Mouse (Mus musculus) liver, embryonic 12.5 days (tissue): ENCODE results near the gene Proser3. TPM values are rescaled to one million over a fixed set of nuclear protein-coding genes. Genes with fewer than 3 reads are reported as not detected.

ENCODE experiments used
- ATAC-seq: fragments of 200-750 bp; cut with Nextera tagmentation; 2 replicates; pipeline ENCODE4 v1.8.0; 2017; ENCODE audit warnings: moderate number of reproducible peaks, mild to moderate bottlenecking, moderate library complexity
- H3K27ac ChIP-seq: fragments of 300-500 bp; sonication (generic); 2 replicates; pipeline ENCODE4 v1.5.1; 2016; ENCODE audit warnings: mild to moderate bottlenecking
- H3K27me3 ChIP-seq: fragments of 300-500 bp; sonication (generic); replicated peaks from 2 replicates; pipeline ENCODE4 v1.6.1; 2016; ENCODE audit warnings: mild to moderate bottlenecking, moderate library complexity
- H3K36me3 ChIP-seq: fragments of 300-500 bp; sonication (generic); 2 replicates; pipeline ENCODE4 v1.6.1; 2016; ENCODE audit warnings: mild to moderate bottlenecking, moderate library complexity
- H3K4me1 ChIP-seq: fragments of 300-500 bp; sonication (generic); 2 replicates; pipeline ENCODE4 v1.6.1; 2016
- H3K4me2 ChIP-seq: fragments of 300-500 bp; sonication (generic); 2 replicates; pipeline ENCODE4 v1.6.1; 2016; ENCODE audit warnings: mild to moderate bottlenecking, moderate library complexity
- H3K4me3 ChIP-seq: fragments of 300-500 bp; sonication (generic); 2 replicates; pipeline ENCODE4 v1.5.1; 2016; ENCODE audit warnings: mild to moderate bottlenecking, moderate library complexity
- H3K9ac ChIP-seq: fragments of 300-500 bp; sonication (generic); 2 replicates; pipeline ENCODE4 v1.6.1; 2016; ENCODE audit warnings: mild to moderate bottlenecking, moderate library complexity
- H3K9me3 ChIP-seq: fragments of 300-500 bp; sonication (generic); replicated peaks from 2 replicates; pipeline ENCODE4 v1.6.1; 2016; ENCODE audit warnings: mild to moderate bottlenecking, moderate library complexity
- WGBS: fragments of 180-500 bp; shearing (Covaris S2); methylation state at CpG from one replicate; pipeline ENCODE4 v1.1.7; 2016; ENCODE audit not compliant: insufficient replicate concordance; 5-methylcytosine and 5-hydroxymethylcytosine counted together
- polyA plus RNA-seq: library from polyadenylated mRNA; unstranded; fragments of >200 nt; fragmentation: Nextera tagmentation; extraction: Ambion mirVana; gene quantifications from 2 replicates; pipeline ENCODE4 v1.2.1, GENCODE M21; 2016

Gene Proser3
- polyA plus RNA-seq, 1 experiment from 2014 or later = 5.6 TPM

DNA sequence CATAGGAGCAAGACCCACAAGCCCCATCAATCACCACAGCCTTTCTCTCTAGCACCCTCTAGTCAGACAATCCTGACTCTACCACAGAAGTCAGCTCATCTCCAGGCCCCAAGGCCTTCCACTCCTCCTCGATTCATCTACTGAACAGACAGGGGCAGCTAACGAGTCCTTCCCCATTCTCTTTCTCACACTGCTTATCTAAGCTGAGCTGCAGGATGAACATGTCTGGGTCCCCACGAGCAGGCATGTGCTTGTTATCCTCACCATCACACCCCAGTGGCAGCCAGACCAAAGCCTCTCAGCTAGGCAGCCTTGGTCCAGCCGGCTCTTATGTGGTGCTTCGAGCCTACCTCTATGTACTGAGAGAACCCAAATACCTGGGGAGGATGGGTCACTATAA, 20.3 kb upstream of the Proser3 start:
- no peak overlapping the region for H3K9ac ChIP-seq
- 0 out of 2 replicates have a peak, but pooled peaks have one; percentile 36 for ATAC-seq
- peaks cover 20% of the 10 kb centered on the region for H3K4me1 ChIP-seq
- no peaks in the 10 kb centered on the region for H3K9me3 ChIP-seq
- 0 out of 2 replicates have a peak overlapping the region, but pooled peaks have one; percentile 43 for H3K27ac ChIP-seq
- no peaks in the 10 kb centered on the region for H3K27me3 ChIP-seq
- WGBS = 59% methylated on average over 5 of the region's 5 CpGs
- H3K4me3 ChIP-seq = no peak overlapping the region
- H3K4me2 ChIP-seq = no peak overlapping the region
- peaks cover 98% of the 10 kb centered on the region for H3K36me3 ChIP-seq

DNA sequence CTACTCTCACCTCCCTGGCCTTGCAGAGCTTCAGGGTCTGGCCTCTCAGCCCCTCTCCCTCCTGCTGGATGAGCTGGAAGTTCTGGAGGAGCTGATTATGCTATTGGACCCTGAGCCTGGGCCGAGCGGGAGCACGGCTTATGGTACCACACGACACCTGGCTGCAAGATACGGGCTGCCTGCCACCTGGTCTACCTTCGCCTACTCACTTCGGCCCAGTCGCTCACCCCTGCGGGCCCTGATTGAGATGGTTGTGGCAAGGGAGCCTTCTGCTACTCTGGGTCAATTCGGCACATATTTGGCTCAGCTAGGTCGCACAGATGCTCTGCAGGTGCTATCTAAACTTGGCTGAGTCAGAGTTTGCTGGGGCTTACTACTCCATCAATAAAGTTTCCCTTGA, 15.5 kb upstream of the Proser3 start:
- no peak for ATAC-seq
- Histone ChIP-seq H3K27ac (no peak overlapping the region), H3K4me2 (no peak overlapping the region), H3K9me3 (no peaks in the 10 kb centered on the region), H3K36me3 (peaks cover 82% of the 10 kb centered on the region), H3K27me3 (no peaks in the 10 kb centered on the region), H3K4me3 (no peak overlapping the region), H3K9ac (no peak overlapping the region), H3K4me1 (peaks cover 21% of the 10 kb centered on the region)
- WGBS = 87% methylated on average over 11 of the region's 11 CpGs

GRCm38 (mm10) chr7:30566033-30566432, 13.9 kb upstream of the Proser3 start:
- Histone ChIP-seq H3K4me2 (no peak overlapping the region), H3K27me3 (no peaks in the 10 kb centered on the region), H3K9ac (no peak overlapping the region), H3K4me1 (peaks cover 23% of the 10 kb centered on the region), H3K4me3 (no peak overlapping the region), H3K9me3 (no peaks in the 10 kb centered on the region), H3K36me3 (peaks cover 71% of the 10 kb centered on the region), H3K27ac (no peak overlapping the region)
- 77% methylated on average over 9 of the region's 9 CpGs for WGBS
- no peak for ATAC-seq

DNA sequence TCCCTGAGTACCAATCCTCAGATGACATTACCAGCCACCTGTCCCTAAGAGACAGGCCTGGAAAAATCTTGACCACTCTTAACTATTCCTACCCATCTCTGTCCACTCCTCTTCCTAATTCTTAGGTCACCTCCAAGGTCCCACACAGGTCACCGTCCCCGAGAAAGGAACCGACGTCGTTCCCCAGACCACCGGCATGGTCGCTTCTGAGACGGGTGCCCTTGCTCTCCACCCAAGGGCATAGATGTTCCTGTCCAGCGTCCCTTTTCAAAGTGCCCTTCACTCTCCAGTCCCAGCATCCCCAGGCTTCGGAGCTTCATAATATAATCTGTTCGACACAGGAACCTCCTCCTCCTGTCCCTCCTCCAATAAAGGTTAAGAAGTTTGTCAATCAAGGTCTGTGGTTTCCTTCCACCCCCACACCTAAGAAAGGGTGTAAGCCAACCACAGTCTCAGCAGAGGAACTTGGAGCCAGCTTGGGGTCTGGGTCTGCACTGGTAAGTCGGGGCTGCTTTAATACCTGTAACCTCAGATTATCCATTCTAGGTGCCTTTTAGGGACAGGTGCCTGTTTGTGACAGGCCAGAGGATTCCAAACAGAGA, 13.0 kb upstream of the Proser3 start, which contains the start of gene Igflr1:
Gene Igflr1 (plus strand): TSS at position 458 of the 602 bp plus-strand sequence.
- Histone ChIP-seq H3K36me3 (peaks cover 61% of the 10 kb centered on the region), H3K27me3 (no peaks in the 10 kb centered on the region), H3K4me3 (peak within 1 kb of the TSS; percentile 83), H3K4me1 (peaks cover 30% of the 10 kb centered on the region), H3K4me2 (peak within 1 kb of the TSS; percentile 82), H3K27ac (0 out of 2 replicates have a peak within 1 kb of the TSS, but pooled peaks have one; percentile 96), H3K9me3 (no peaks in the 10 kb centered on the region), H3K9ac (no peak within 1 kb of the TSS)
- WGBS = 82% methylated on average over 12 of the region's 12 CpGs
- ATAC-seq = no peak

DNA sequence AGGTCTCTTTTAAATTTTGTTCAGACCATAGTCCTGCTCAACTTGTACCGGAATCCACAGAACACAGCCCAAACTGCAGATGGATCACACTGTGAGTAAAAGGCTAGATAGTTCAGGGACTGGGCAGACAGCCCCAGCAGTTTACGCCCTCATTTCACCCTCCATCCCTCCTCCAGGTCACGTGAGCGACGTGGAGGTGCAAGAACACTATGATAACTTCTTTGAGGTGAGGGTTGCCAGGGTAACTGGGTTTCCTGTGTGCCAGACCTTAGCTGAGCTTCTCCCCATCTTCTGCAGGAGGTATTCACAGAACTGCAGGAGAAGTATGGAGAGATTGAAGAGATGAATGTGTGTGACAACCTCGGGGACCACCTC, 11.8 kb upstream of the Proser3 start:
- peaks cover 35% of the 10 kb centered on the region for H3K4me1 ChIP-seq
- no peak for ATAC-seq
- peak overlapping the region; percentile 79 for H3K9ac ChIP-seq
- H3K4me3 ChIP-seq = peak overlapping the region; percentile 83
- no peaks in the 10 kb centered on the region for H3K9me3 ChIP-seq
- peak overlapping the region; percentile 96 for H3K27ac ChIP-seq
- WGBS = 19% methylated on average over 6 of the region's 6 CpGs
- H3K4me2 ChIP-seq = peak overlapping the region; percentile 82
- peaks cover 49% of the 10 kb centered on the region for H3K36me3 ChIP-seq
- no peaks in the 10 kb centered on the region for H3K27me3 ChIP-seq

GRCm38 (mm10) chr7:30563117-30563905, 11.2 kb upstream of the Proser3 start, which contains the start of the genes U2af1l4, Gm49396 and Psenen:
Gene U2af1l4, plus strand, starts transcription at chr7:30563301.
Gene Gm49396, plus strand, starts transcription at chr7:30563344.
Gene Psenen, minus strand, starts transcription at chr7:30563627.
- Histone ChIP-seq H3K4me3 (peak within 1 kb of the TSS; percentile 83), H3K4me1 (peaks cover 40% of the 10 kb centered on the region), H3K9ac (peak within 1 kb of the TSS; percentile 79), H3K27me3 (no peaks in the 10 kb centered on the region), H3K9me3 (no peaks in the 10 kb centered on the region), H3K27ac (peak within 1 kb of the TSS; percentile 96), H3K36me3 (peaks cover 43% of the 10 kb centered on the region), H3K4me2 (peak within 1 kb of the TSS; percentile 82)
- WGBS = under 1% methylated on average over 45 of the region's 45 CpGs
- peak; percentile 83 for ATAC-seq

DNA sequence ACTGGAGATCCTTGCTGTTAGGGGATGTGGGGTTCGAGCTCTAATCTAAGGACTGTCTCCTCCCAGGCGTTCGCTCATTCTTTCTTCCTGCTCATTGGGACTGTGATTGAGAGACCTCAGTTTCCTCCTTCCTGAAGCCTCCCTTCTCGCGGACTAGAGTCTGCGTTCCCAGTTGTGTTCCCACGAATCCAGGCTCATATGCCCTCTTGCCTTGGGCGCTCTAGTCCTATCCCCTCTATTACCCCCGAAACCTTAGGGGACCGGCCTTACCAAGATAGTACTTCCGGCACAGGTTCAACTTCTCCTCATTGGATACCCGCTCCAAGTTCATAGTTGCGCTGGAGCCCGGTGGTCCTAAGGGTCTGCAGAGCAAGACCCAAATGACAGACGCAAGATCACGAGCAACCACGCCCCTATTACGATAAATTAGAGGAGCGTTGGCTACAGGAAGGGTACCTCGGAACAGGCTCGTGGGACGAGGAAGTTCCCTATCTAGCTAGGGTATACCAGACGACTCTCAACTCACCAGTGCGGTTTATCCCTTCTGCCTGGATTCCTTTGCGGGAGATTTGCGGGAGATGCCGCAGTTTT, 10.5 kb upstream of the Proser3 start:
- H3K27ac ChIP-seq = peak overlapping the region; percentile 83
- no peak for ATAC-seq
- peaks cover 41% of the 10 kb centered on the region for H3K36me3 ChIP-seq
- no peaks in the 10 kb centered on the region for H3K27me3 ChIP-seq
- peak overlapping the region; percentile 75 for H3K9ac ChIP-seq
- peak overlapping the region; percentile 82 for H3K4me2 ChIP-seq
- under 1% methylated on average over 27 of the region's 27 CpGs for WGBS
- H3K4me3 ChIP-seq = peak overlapping the region; percentile 83
- H3K4me1 ChIP-seq = peaks cover 47% of the 10 kb centered on the region
- no peaks in the 10 kb centered on the region for H3K9me3 ChIP-seq

GRCm38 (mm10) chr7:30560296-30560695, 8.2 kb upstream of the Proser3 start:
- ATAC-seq = no peak
- H3K27ac ChIP-seq = peak overlapping the region; percentile 88
- peak overlapping the region; percentile 63 for H3K9ac ChIP-seq
- no peaks in the 10 kb centered on the region for H3K27me3 ChIP-seq
- H3K4me3 ChIP-seq = peak overlapping the region; percentile 79
- H3K36me3 ChIP-seq = peaks cover 41% of the 10 kb centered on the region
- peaks cover 53% of the 10 kb centered on the region for H3K4me1 ChIP-seq
- H3K9me3 ChIP-seq = no peaks in the 10 kb centered on the region
- WGBS = 73% methylated on average over 2 of the region's 2 CpGs
- peak overlapping the region; percentile 80 for H3K4me2 ChIP-seq

- H3K27ac ChIP-seq = peak within 1 kb of the TSS; percentile 88
- peaks cover 53% of the 10 kb centered on the region for H3K4me1 ChIP-seq
- WGBS = 1% methylated on average over 20 of the region's 20 CpGs
Measured at GRCm38 (mm10) chr7:30559443-30559954, 7.4 kb upstream of the Proser3 start, which contains the start of gene Lin37. Gene Lin37, minus strand, starts transcription at chr7:30559838.

DNA sequence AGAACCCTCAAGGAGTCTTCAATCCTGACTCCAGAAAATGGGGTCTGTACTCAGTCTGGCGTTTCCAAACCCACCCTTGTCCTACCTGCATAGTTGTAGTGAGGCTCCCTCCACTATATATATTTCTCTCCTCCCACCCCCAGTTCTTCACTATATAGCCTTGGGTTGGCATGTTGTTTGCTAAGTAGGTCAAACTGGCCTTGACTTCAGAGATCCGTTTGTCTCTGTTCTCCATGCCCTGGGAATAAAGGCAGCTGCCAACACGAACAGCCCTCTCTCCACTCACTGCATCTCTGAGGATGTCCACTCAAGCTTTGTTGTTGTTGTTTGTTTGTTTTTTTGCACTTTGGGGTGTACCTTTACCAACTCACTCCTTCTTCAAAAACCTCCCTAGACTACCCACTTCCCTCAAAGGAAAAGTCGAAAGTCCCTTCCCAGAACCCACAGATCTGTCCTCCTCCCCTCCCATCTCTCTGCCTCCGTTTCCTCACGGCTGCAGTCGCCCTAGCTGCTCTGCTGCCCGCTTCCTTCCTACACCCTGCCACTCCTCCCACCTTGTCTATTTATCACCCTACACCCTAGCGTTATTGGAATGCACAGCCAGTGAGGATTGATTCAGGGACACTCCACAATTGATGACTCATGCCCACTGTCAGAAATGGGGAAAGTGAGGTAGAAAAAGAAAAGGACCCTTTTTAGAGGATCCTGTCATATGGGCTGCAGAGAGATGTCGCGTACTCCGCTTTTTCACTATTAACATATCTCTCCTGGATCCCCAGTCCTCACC, 6.8 kb upstream of the Proser3 start:
- H3K4me3 ChIP-seq = peak overlapping the region; percentile 79
- WGBS = 8% methylated on average over 12 of the region's 12 CpGs
- peak overlapping the region; percentile 80 for H3K4me2 ChIP-seq
- no peaks in the 10 kb centered on the region for H3K9me3 ChIP-seq
- peaks cover 43% of the 10 kb centered on the region for H3K36me3 ChIP-seq
- H3K27ac ChIP-seq = peak overlapping the region; percentile 88
- H3K27me3 ChIP-seq = no peaks in the 10 kb centered on the region
- H3K4me1 ChIP-seq = peaks cover 49% of the 10 kb centered on the region
- ATAC-seq = peak; percentile 40
- H3K9ac ChIP-seq = peak overlapping the region; percentile 76

More at GRCm38 (mm10) chr7:30559443-30559954, 7.4 kb upstream of the Proser3 start, which contains the start of gene Lin37:
- peak within 1 kb of the TSS; percentile 79 for H3K4me3 ChIP-seq
- H3K27me3 ChIP-seq = no peaks in the 10 kb centered on the region
- H3K9ac ChIP-seq = peak within 1 kb of the TSS; percentile 76
- peak; percentile 82 for ATAC-seq
- H3K4me2 ChIP-seq = peak within 1 kb of the TSS; percentile 80
- H3K36me3 ChIP-seq = peaks cover 41% of the 10 kb centered on the region
- no peaks in the 10 kb centered on the region for H3K9me3 ChIP-seq

DNA sequence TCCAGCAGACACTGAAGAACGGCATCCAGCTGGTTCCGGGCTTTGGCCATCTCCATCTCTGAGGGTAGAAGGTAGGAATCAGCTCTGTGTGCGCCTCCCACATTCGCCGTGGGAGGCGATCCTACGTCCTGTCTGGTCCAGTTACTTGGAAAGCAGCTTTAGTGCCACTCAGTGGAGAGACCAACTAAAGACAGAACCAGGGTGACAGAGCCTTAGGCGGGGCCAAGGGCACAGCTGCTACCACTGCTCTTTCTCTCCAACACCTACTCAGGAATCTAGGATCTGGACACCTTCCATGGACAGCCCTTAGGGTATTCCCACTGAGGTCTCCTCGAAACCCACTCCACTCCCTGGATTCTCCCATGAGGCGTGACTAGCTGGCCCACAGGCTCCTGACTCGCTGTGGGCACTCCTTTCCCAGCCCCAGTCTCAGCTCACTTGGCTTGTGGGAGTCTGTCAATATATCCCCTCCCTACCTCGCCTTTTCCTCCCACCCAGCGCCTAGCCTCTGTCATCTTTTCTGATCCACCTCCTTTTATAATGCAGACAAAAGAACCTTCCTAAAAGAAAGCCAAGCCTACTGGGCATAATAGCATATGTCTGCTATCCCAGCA, 5.9 kb upstream of the Proser3 start:
- no peak for ATAC-seq
- peaks cover 43% of the 10 kb centered on the region for H3K36me3 ChIP-seq
- no peaks in the 10 kb centered on the region for H3K9me3 ChIP-seq
- peak overlapping the region; percentile 88 for H3K27ac ChIP-seq
- peak overlapping the region; percentile 79 for H3K4me3 ChIP-seq
- H3K27me3 ChIP-seq = no peaks in the 10 kb centered on the region
- peak overlapping the region; percentile 80 for H3K4me2 ChIP-seq
- peak overlapping the region; percentile 76 for H3K9ac ChIP-seq
- WGBS = 89% methylated on average over 13 of the region's 13 CpGs
- peaks cover 53% of the 10 kb centered on the region for H3K4me1 ChIP-seq
